Mouse (Mus musculus) stomach, adult 2 months (tissue): Measurements from ENCODE around the gene Mup21. TPM values are rescaled to one million over a fixed set of nuclear protein-coding genes. Genes with fewer than 3 reads are reported as not detected.

Experiments used
- polyA plus RNA-seq: library from polyadenylated mRNA; depleted of rRNA; stranded (reverse); fragments of >200 nt; gene quantifications from 2 replicates; pipeline ENCODE4 v1.2.3, GENCODE M21; 2012; rRNA removed

Gene Mup21
- not detected in 2 replicates for polyA plus RNA-seq

GRCm38 (mm10) chr4:62150811-62151210 is at the start of gene Mup21:
Mup21 (minus strand) TSS chr4:62150863.

Other genes starting within 250 kb of the Mup21 start
- gene Mup20, start 96.7 kb downstream of the Mup21 start, polyA plus RNA-seq = not detected in 2 replicates
- gene Mup3, start 63.5 kb downstream of the Mup21 start, polyA plus RNA-seq = 0.21 TPM in 1 of 2 replicates, not detected in the other
- 0.09 TPM in 1 of 2 replicates, not detected in the other for gene Zfp37, start 80.2 kb upstream of the Mup21 start, polyA plus RNA-seq
- gene Slc31a2, start 111.7 kb upstream of the Mup21 start, polyA plus RNA-seq = 18.9 and 22.0 TPM in 2 replicates
- gene Fkbp15, start 209.7 kb upstream of the Mup21 start, polyA plus RNA-seq = 11.2 and 11.3 TPM in 2 replicates
- 6.1 and 6.3 TPM in 2 replicates for gene Slc31a1, start 209.9 kb upstream of the Mup21 start, polyA plus RNA-seq